In the genomic region with DNA sequence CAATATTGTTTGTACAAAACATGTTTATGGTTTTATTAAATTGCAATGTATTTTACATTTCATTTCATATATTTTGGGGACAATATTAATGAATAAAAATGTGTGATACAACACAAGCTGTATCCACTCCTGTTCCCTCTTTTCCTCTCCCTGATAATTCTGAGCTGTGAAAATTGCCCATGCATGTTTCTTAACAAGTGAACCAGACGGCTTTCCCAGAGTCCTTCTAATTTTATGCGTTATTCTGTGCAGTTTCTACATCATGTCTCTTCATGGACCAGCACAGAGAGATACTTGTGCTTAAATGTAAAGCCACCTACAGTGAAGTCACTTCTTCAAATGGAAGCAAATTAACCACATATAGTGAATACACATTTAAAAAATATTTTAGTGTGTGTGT, we compare ENCODE assay signal across 27 mouse cellular contexts. TPM values are rescaled to one million over a fixed set of nuclear protein-coding genes. Genes with fewer than 3 reads are reported as not detected.
"Had no signal": no experiment of that assay in that cellular context is flagged by ENCODE, and none has a peak within 500 bp of the region (broad histone marks: within the 10 kb centered on the region; RNA-seq: fewer than 3 reads in every experiment).

No protein-coding gene starts in this region.

- H3K36me3 ChIP-seq: heart, embryonic 13.5 days; heart, embryonic 15.5 days; hindbrain, embryonic 13.5 days; hindbrain, embryonic 15.5 days; kidney, embryonic 15.5 days; limb, embryonic 13.5 days; limb, embryonic 15.5 days; liver, embryonic 12.5 days had no signal

- H3K4me2 ChIP-seq: heart, embryonic 11.5 days; heart, embryonic 13.5 days; heart, embryonic 15.5 days; hindbrain, embryonic 13.5 days; hindbrain, embryonic 15.5 days; kidney, embryonic 15.5 days; limb, embryonic 13.5 days; limb, embryonic 15.5 days; liver, embryonic 12.5 days had no signal

- ATAC-seq: hindbrain, postnatal 0 days; intestine, embryonic 16.5 days; liver, embryonic 12.5 days had no signal

- H3K9me3 ChIP-seq: heart, embryonic 13.5 days; heart, embryonic 15.5 days; hindbrain, embryonic 13.5 days; hindbrain, embryonic 15.5 days; kidney, embryonic 15.5 days; limb, embryonic 13.5 days; limb, embryonic 15.5 days; liver, embryonic 12.5 days had no signal

- DNase-seq: gastrocnemius, postnatal 25 days; heart, adult 18-20 months; heart, postnatal 14 days; heart, postnatal 36 days; kidney, adult 11 months; kidney, adult 2 months; kidney, adult 9 months; kidney, postnatal 14 days; kidney, postnatal 36 days; layer of hippocampus, adult 9-11 months; layer of hippocampus, postnatal 36 days; left cerebral cortex, postnatal 4 days; lung, adult 18-20 months had no signal

- H3K27ac ChIP-seq: heart, embryonic 13.5 days; heart, embryonic 15.5 days; hindbrain, embryonic 13.5 days; hindbrain, embryonic 15.5 days; hindbrain, postnatal 0 days; kidney, embryonic 15.5 days; kidney, postnatal 0 days; limb, embryonic 13.5 days; limb, embryonic 15.5 days; liver, embryonic 12.5 days; liver, embryonic 14.5 days had no signal

- H3K27me3 ChIP-seq: heart, embryonic 13.5 days; heart, embryonic 15.5 days; hindbrain, embryonic 13.5 days; hindbrain, embryonic 15.5 days; kidney, embryonic 15.5 days; limb, embryonic 13.5 days; limb, embryonic 15.5 days; liver, embryonic 12.5 days had no signal

- H3K4me1 ChIP-seq: heart, embryonic 13.5 days; heart, embryonic 15.5 days; hindbrain, embryonic 13.5 days; hindbrain, embryonic 15.5 days; kidney, embryonic 15.5 days; limb, embryonic 13.5 days; limb, embryonic 15.5 days; liver, embryonic 12.5 days had no signal

- H3K4me3 ChIP-seq: heart, embryonic 13.5 days; heart, embryonic 15.5 days; hindbrain, embryonic 13.5 days; hindbrain, embryonic 15.5 days; kidney, embryonic 15.5 days; limb, embryonic 13.5 days; limb, embryonic 15.5 days; liver, embryonic 12.5 days had no signal

- H3K9ac ChIP-seq: heart, embryonic 13.5 days; heart, embryonic 15.5 days; hindbrain, embryonic 13.5 days; hindbrain, embryonic 15.5 days; kidney, embryonic 15.5 days; limb, embryonic 13.5 days; limb, embryonic 15.5 days; liver, embryonic 12.5 days; liver, embryonic 14.5 days had no signal

RNA-seq across cellular contexts. Expression of a gene that starts 42.2 kb away (rescaled TPM):
- total RNA-seq: hindbrain, postnatal 0 days; layer of hippocampus, adult 18-20 months had no signal
